Mouse (Mus musculus) forebrain, embryonic 14.5 days (tissue): ENCODE results near the gene Olfr522. TPM values are rescaled to one million over a fixed set of nuclear protein-coding genes. Genes with fewer than 3 reads are reported as not detected.

ENCODE experiments used
- ATAC-seq: fragments of 200-750 bp; cut with Nextera tagmentation; 2 replicates; pipeline ENCODE4 v1.8.0; 2017; ENCODE audit warnings: mild to moderate bottlenecking, moderate library complexity
- DNase-seq: peaks from one replicate; pipeline ENCODE4 v3.0.0-alpha.2; 2015; ENCODE audit warnings: low spot score
- H3K27ac ChIP-seq: fragments of 300-500 bp; sonication (generic); 2 replicates; pipeline ENCODE4 v1.5.1; 2014; ENCODE audit warnings: low read depth, mild to moderate bottlenecking, control low read depth, low read length, moderate library complexity
- H3K27me3 ChIP-seq: fragments of 300-500 bp; sonication (generic); replicated peaks from 2 replicates; pipeline ENCODE4 v1.6.1; 2014; ENCODE audit warnings: low read length, control low read depth, mixed read lengths; ENCODE audit not compliant: control insufficient read depth, insufficient read depth
- H3K36me3 ChIP-seq: fragments of 300-500 bp; sonication (generic); 2 replicates; pipeline ENCODE4 v1.6.1; 2014; ENCODE audit warnings: low read length, control low read depth; ENCODE audit not compliant: control insufficient read depth, insufficient read depth
- H3K4me1 ChIP-seq: fragments of 300-500 bp; sonication (generic); 2 replicates; pipeline ENCODE4 v1.6.1; 2014; ENCODE audit warnings: antibody characterized with exemption, low read length, control low read depth; ENCODE audit not compliant: control insufficient read depth, insufficient read depth
- H3K4me2 ChIP-seq: fragments of 300-500 bp; sonication (generic); 2 replicates; pipeline ENCODE4 v1.6.1; 2014; ENCODE audit warnings: mild to moderate bottlenecking, control low read depth, low read length
- H3K4me3 ChIP-seq: fragments of 300-500 bp; sonication (generic); 2 replicates; pipeline ENCODE4 v1.5.1; 2014; ENCODE audit warnings: low read depth, low read length, control low read depth
- H3K9ac ChIP-seq: fragments of 300-500 bp; sonication (generic); 2 replicates; pipeline ENCODE4 v1.6.1; 2014; ENCODE audit warnings: mild to moderate bottlenecking, low read length, control low read depth, moderate library complexity
- H3K9me3 ChIP-seq: fragments of 300-500 bp; sonication (generic); replicated peaks from 2 replicates; pipeline ENCODE4 v1.6.1; 2016; ENCODE audit warnings: low read length, control low read depth, mixed read lengths; ENCODE audit not compliant: control insufficient read depth
- WGBS: fragments of 180-500 bp; shearing (Covaris S2); extraction: QIAGEN DNeasy Blood & Tissue Kit; methylation state at CpG from one replicate; pipeline ENCODE4 v1.1.7; 2014; 5-methylcytosine and 5-hydroxymethylcytosine counted together
- polyA plus RNA-seq: library from polyadenylated mRNA; unstranded; fragments of >200 nt; fragmentation: Nextera tagmentation; extraction: Ambion mirVana; gene quantifications from 2 replicates; pipeline ENCODE4 v1.2.1, GENCODE M21; 2014

Olfr522 gene
- polyA plus RNA-seq, 1 experiment from 2014 or later, result not detected

DNA sequence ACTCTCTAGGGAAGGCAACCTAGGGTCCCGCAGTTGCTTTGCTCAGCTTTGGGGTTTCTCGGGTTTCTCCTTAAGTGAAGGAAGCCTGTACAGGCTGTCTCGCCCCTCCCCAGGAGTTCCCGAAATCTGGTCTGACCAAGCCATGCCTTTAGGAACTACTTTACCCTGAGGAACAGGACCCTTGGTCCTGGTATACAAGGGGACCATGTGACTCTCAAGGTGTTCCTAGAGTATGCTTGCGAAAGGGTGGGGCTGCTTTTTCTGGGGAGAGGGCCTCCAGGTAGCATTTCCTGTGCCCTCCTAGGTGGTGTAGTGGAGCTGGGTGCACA is 38.6 kb downstream of the Olfr522 start:
- no peaks in the 10 kb centered on the region for H3K36me3 ChIP-seq
- H3K9me3 ChIP-seq, result no peaks in the 10 kb centered on the region
- no peaks in the 10 kb centered on the region for H3K27me3 ChIP-seq
- 10% methylated on average over 5 of the region's 5 CpGs for WGBS
- H3K4me1 ChIP-seq, result no peaks in the 10 kb centered on the region
- H3K27ac ChIP-seq, result no peak overlapping the region
- peak overlapping the region; percentile 67 for H3K4me3 ChIP-seq
- DNase-seq (no peak), ATAC-seq (no peak; the same call in 1 of the 2 replicates)
- H3K4me2 ChIP-seq, result peak overlapping the region; percentile 82
- H3K9ac ChIP-seq, result peak overlapping the region; percentile 82

DNA sequence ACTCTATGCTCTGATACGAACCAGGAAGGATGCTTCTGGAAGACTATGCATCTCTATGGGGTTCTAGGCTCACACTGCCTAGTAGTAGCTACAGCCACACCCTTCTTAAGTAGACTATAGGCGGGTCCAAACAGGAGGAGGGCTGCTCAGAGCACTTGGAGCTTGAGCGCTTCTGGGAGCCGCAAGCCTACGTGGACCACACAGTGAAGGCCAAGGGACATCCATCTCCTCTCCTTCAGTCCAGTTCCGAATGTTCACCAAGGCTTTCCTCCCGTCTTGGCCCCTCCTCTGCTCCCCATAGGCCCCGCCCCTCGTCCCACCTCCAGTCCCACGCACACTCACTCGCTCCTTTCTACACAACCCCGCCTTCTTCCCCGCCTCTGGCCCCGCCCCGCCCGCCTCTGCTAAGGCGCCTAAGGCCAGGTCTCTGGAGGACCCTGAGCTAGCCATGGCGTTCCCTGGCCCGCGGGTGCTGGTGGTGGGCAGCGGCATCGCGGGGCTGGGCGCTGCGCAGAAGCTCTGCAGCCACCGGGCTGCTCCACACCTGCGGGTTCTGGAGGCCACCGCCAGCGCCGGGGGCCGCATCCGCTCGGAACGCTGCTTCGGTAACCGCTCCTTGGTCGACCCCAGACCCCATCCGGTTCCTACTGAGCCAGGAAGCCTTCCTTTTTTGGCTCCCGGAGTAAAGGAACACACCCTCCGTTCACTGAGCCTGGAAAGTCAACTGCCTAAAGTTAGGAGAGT is 39.1 kb downstream of the Olfr522 start:
- Histone ChIP-seq H3K9ac (peak overlapping the region; percentile 82), H3K27ac (no peak overlapping the region), H3K4me2 (peak overlapping the region; percentile 82), H3K4me1 (no peaks in the 10 kb centered on the region), H3K4me3 (peak overlapping the region; percentile 67), H3K36me3 (no peaks in the 10 kb centered on the region), H3K27me3 (no peaks in the 10 kb centered on the region), H3K9me3 (no peaks in the 10 kb centered on the region)
- 2% methylated on average over 40 of the region's 40 CpGs for WGBS
- DNase-seq (peak; percentile 90), ATAC-seq (peak; percentile 97)

DNA sequence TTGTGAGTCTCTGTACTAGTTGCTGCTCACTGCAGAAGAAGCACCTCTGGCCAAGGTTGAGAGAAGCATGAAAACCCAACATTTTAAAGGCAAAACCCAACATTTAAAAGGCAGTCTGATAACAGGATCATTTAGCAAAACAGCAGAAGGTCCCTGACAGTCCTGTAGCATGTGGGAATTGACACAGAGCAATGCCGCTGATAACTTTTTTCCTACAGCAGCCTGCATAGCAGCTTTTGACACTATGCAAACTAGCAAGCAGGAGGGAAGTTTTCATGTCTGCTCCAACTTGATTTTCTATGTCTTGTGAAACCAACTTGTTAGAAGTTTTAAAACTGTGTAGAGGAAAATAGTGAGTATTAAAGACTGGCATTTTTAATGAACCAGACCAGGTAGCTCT is 40.2 kb downstream of the Olfr522 start:
- ATAC-seq (no peak), DNase-seq (no peak)
- no peak overlapping the region for H3K27ac ChIP-seq
- no peak overlapping the region for H3K4me3 ChIP-seq
- H3K9ac ChIP-seq, result no peak overlapping the region
- 86% methylated on average over 1 of the region's 1 CpGs for WGBS
- no peaks in the 10 kb centered on the region for H3K36me3 ChIP-seq
- H3K4me2 ChIP-seq, result no peak overlapping the region
- no peaks in the 10 kb centered on the region for H3K4me1 ChIP-seq
- no peaks in the 10 kb centered on the region for H3K27me3 ChIP-seq
- no peaks in the 10 kb centered on the region for H3K9me3 ChIP-seq

DNA sequence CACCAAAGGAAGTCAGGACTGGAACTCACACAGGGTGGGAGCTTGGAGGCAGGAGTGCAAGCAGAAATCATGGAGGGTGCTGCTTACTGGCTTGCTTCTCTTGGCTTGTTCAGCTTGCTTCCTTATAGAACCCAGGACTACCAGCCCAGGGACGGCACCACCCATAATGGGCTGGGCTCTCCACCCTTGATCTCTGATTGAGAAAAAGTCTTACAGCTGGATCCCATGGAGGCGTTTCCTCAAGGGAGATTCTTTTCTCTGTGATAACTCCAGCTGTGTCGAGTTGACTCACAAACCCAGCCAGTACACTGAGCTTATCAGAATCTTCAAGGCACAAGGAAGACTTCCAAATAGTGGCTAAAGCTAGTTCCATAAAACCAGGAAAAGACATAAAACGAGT is 41.8 kb downstream of the Olfr522 start:
- H3K4me1 ChIP-seq, result no peaks in the 10 kb centered on the region
- no peaks in the 10 kb centered on the region for H3K9me3 ChIP-seq
- no peaks in the 10 kb centered on the region for H3K27me3 ChIP-seq
- H3K4me2 ChIP-seq, result no peak overlapping the region
- no peak overlapping the region for H3K4me3 ChIP-seq
- no peak for DNase-seq
- no peaks in the 10 kb centered on the region for H3K36me3 ChIP-seq
- H3K9ac ChIP-seq, result no peak overlapping the region
- no peak for ATAC-seq
- WGBS, result 37% methylated on average over 4 of the region's 4 CpGs
- H3K27ac ChIP-seq, result no peak overlapping the region

DNA sequence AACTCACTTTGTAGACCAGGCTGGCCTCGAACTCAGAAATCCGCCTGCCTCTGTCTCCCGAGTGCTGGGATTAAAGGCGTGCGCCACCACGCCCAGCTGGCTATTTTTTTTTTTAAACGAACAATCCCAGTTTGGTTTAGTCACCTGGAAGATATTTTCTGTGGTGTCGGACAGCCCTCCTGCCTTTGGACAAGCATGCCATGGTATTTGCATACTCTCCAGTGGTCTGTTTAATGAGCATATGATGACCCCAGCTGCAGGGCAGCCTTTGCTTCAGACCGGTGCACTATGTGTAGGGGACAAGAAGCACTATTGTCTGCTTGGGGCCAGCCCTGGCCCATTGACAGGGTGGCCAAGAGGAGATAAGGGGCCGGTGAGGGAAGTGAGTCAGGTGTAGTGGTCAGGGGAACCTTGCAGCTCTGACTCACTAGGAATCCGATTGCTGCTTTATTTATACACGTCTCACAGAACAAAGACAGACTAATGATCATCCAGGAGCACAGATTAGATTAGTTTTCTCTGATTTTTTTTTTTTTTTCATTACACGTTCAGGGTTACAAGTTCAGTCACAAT is 43.1 kb downstream of the Olfr522 start:
- Histone ChIP-seq H3K4me2 (no peak overlapping the region), H3K9me3 (no peaks in the 10 kb centered on the region), H3K27ac (no peak overlapping the region), H3K27me3 (no peaks in the 10 kb centered on the region), H3K4me1 (no peaks in the 10 kb centered on the region), H3K4me3 (no peak overlapping the region), H3K9ac (no peak overlapping the region), H3K36me3 (no peaks in the 10 kb centered on the region)
- WGBS, result 68% methylated on average over 12 of the region's 13 CpGs
- DNase-seq (no peak), ATAC-seq (no peak)

- H3K4me3 ChIP-seq, result no peak overlapping the region
- no peaks in the 10 kb centered on the region for H3K4me1 ChIP-seq
- H3K4me2 ChIP-seq, result no peak overlapping the region
- DNase-seq (no peak), ATAC-seq (no peak)
- H3K9ac ChIP-seq, result no peak overlapping the region
- H3K27ac ChIP-seq, result no peak overlapping the region
- H3K36me3 ChIP-seq, result no peaks in the 10 kb centered on the region
- 95% methylated on average over 2 of the region's 2 CpGs for WGBS
- H3K9me3 ChIP-seq, result no peaks in the 10 kb centered on the region
- H3K27me3 ChIP-seq, result no peaks in the 10 kb centered on the region
Measured at GRCm38 (mm10) chr7:140120484-140120883, 44.1 kb downstream of the Olfr522 start.

GRCm38 (mm10) chr7:140116329-140117054 is 48.1 kb downstream of the Olfr522 start, which contains the start of gene Echs1:
Gene Echs1 (minus strand): TSS chr7:140116476.
- no peaks in the 10 kb centered on the region for H3K4me1 ChIP-seq
- WGBS, result 4% methylated on average over 28 of the region's 28 CpGs
- peak; percentile 94 for ATAC-seq
- H3K4me3 ChIP-seq, result peak within 1 kb of the TSS; percentile 76
- H3K36me3 ChIP-seq, result peaks cover 15% of the 10 kb centered on the region
- peak; percentile 86 for DNase-seq
- H3K9me3 ChIP-seq, result no peaks in the 10 kb centered on the region
- no peaks in the 10 kb centered on the region for H3K27me3 ChIP-seq
- peak within 1 kb of the TSS; percentile 66 for H3K27ac ChIP-seq
- peak within 1 kb of the TSS; percentile 90 for H3K9ac ChIP-seq
- H3K4me2 ChIP-seq, result peak within 1 kb of the TSS; percentile 96

GRCm38 (mm10) chr7:140115583-140116328 is 48.8 kb downstream of the Olfr522 start, which contains the start of gene Paox:
Gene Paox (plus strand): TSS chr7:140115799.
- WGBS, result 3% methylated on average over 23 of the region's 23 CpGs
- no peaks in the 10 kb centered on the region for H3K9me3 ChIP-seq

More at GRCm38 (mm10) chr7:140115583-140116328, 48.8 kb downstream of the Olfr522 start, which contains the start of gene Paox:
- peak within 1 kb of the TSS; percentile 76 for H3K4me3 ChIP-seq
- H3K27ac ChIP-seq, result peak within 1 kb of the TSS; percentile 66
- no peaks in the 10 kb centered on the region for H3K27me3 ChIP-seq
- ATAC-seq (peak; percentile 73), DNase-seq (peak; percentile 73)
- no peaks in the 10 kb centered on the region for H3K4me1 ChIP-seq
- peaks cover 22% of the 10 kb centered on the region for H3K36me3 ChIP-seq
- H3K4me2 ChIP-seq, result peak within 1 kb of the TSS; percentile 96
- H3K9ac ChIP-seq, result peak within 1 kb of the TSS; percentile 90
